Mouse (Mus musculus) midbrain, embryonic 10.5 days (tissue): ENCODE data around the gene Hid1. TPM values are rescaled to one million over a fixed set of nuclear protein-coding genes. Genes with fewer than 3 reads are reported as not detected.
A peak's percentile ranks its signal among the peaks of the same experiment; 100 is the strongest.

Experiments
- DNase-seq: peaks from one replicate; pipeline ENCODE4 v3.0.0-alpha.2; 2017; ENCODE audit warnings: low spot score
- H3K27ac ChIP-seq: fragments of 300-500 bp; sonication (generic); replicated peaks from 2 replicates; pipeline ENCODE4 v1.5.1; 2016; ENCODE audit warnings: mild to moderate bottlenecking
- H3K27me3 ChIP-seq: fragments of 300-500 bp; sonication (generic); 2 replicates; pipeline ENCODE4 v1.6.1; 2016; ENCODE audit warnings: low read depth, mild to moderate bottlenecking; ENCODE audit not compliant: poor library complexity, severe bottlenecking
- H3K36me3 ChIP-seq: fragments of 300-500 bp; sonication (generic); 2 replicates; pipeline ENCODE4 v1.6.1; 2016; ENCODE audit warnings: mild to moderate bottlenecking, moderate library complexity
- H3K4me1 ChIP-seq: fragments of 300-500 bp; sonication (generic); 2 replicates; pipeline ENCODE4 v1.6.1; 2016
- H3K4me3 ChIP-seq: fragments of 300-500 bp; sonication (generic); 2 replicates; pipeline ENCODE4 v1.5.1; 2016; ENCODE audit warnings: mild to moderate bottlenecking, moderate library complexity
- H3K9me3 ChIP-seq: fragments of 300-500 bp; sonication (generic); replicated peaks from 2 replicates; pipeline ENCODE4 v1.6.1; 2016; ENCODE audit warnings: mild to moderate bottlenecking
- WGBS: fragments of 180-500 bp; shearing (Covaris S2); methylation state at CpG from one replicate; pipeline ENCODE4 v1.1.7; 2016; 5-methylcytosine and 5-hydroxymethylcytosine counted together
- polyA plus RNA-seq: library from polyadenylated mRNA; unstranded; fragments of >200 nt; fragmentation: Nextera tagmentation; extraction: Ambion mirVana; gene quantifications from 2 replicates; pipeline ENCODE4 v1.2.1, GENCODE M21; 2016

The Hid1 gene
- polyA plus RNA-seq, 1 experiment from 2014 or later, result 12.1 TPM

DNA sequence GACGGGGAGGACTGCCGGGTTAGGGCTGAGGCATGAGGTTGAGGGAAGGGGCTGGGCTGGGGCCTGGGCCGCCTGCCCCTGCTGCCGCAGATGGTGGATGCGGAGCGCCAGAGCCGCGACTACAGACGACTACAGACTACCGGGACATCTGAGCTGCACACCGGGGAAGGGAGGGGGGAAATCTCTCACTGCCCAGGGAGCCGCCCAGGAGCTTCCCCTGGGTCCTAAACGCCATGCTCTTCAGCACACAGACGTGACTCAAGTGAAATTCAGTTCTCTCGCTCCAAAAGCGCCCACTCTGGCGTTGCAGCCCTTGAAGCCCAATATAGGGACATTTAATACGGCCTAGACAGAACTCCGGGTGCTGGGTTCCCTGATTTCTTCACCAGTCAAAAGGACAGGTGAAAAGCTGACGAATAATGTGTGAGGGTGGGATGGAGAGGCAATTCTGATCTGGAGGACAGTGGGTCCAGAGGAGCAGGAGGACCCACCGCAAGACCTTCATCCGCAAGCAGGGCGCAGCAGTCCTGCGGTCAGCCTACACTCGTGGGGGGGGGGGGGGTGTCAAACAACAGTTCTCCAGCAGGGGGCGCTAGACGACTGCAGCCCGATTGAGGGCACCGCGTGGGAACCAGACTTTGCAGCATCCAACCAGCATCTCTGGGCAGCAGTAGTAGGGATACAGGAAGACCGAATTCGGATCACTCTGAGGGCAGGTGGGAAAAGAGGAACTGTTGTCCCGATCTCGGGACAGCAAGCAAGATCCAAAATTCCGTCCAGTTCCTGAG is 45.5 kb downstream of the Hid1 start, which contains the start of gene Ush1g:
Ush1g (minus strand) TSS at position 136 of the 788 bp plus-strand sequence.
- no peaks in the 10 kb centered on the region for H3K36me3 ChIP-seq
- peaks cover 51% of the 10 kb centered on the region for H3K4me1 ChIP-seq
- H3K27me3 ChIP-seq, result peaks cover 96% of the 10 kb centered on the region
- H3K9me3 ChIP-seq, result no peaks in the 10 kb centered on the region
- H3K4me3 ChIP-seq, result peak within 1 kb of the TSS; percentile 29
- 5% methylated on average over 35 of the region's 35 CpGs for WGBS
- no peak within 1 kb of the TSS for H3K27ac ChIP-seq
- DNase-seq, result peak; percentile 89

DNA sequence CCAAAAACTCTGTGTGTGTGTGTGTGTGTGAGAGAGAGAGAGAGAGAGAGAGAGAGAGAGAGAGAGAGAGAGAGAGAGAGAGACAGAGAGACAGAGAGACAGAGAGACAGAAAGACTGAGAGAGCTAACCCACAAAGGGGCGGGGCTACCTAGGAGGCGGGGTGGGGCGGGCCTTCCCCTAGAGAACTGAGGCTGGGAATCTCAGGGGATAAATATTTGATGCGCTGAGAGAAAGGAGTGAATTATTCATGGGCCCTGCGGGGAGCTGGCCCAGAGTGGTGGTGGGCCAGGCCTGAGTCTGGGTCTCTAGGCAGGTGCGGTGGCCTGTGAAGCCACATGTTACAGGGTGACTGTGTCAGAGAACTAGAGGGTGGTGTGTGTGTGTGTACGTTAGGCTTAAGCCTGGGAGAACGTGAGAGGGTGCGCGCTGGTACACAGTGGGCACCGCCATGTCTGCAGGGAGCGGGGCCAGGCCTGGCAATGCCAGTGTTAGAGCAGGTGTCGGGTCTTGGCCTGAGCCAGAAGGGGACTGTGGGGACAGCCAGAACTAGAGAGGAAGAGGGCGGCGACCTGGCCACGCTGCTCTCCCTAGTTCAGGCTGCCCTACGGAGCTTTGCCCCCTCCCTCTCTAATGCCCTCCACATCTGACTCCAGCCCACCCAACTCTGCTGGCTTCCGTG is 47.7 kb downstream of the Hid1 start:
- Histone ChIP-seq H3K36me3 (no peaks in the 10 kb centered on the region), H3K4me1 (peaks cover 51% of the 10 kb centered on the region), H3K9me3 (no peaks in the 10 kb centered on the region), H3K27me3 (peaks cover 100% of the 10 kb centered on the region), H3K4me3 (no peak overlapping the region), H3K27ac (no peak overlapping the region)
- DNase-seq, result peak; percentile 46
- 7% methylated on average over 18 of the region's 18 CpGs for WGBS

- Histone ChIP-seq H3K27me3 (peaks cover 100% of the 10 kb centered on the region), H3K36me3 (no peaks in the 10 kb centered on the region), H3K27ac (no peak overlapping the region), H3K9me3 (no peaks in the 10 kb centered on the region), H3K4me1 (peaks cover 50% of the 10 kb centered on the region), H3K4me3 (peak overlapping the region; percentile 40)
- WGBS, result 3% methylated on average over 62 of the region's 63 CpGs
- DNase-seq, result peak; percentile 38
Observed at GRCm38 (mm10) chr11:115318245-115319027, 49.1 kb downstream of the Hid1 start.

GRCm38 (mm10) chr11:115317204-115317603 is 50.4 kb downstream of the Hid1 start:
- Histone ChIP-seq H3K27ac (no peak overlapping the region), H3K27me3 (peaks cover 99% of the 10 kb centered on the region), H3K36me3 (no peaks in the 10 kb centered on the region), H3K4me1 (peaks cover 38% of the 10 kb centered on the region), H3K9me3 (no peaks in the 10 kb centered on the region), H3K4me3 (no peak overlapping the region)
- WGBS, result 52% methylated on average over 7 of the region's 7 CpGs
- no peak for DNase-seq

- no peak for DNase-seq
- no peak overlapping the region for H3K27ac ChIP-seq
- H3K36me3 ChIP-seq, result no peaks in the 10 kb centered on the region
- whole genome bisulfite sequencing, result 50% methylated on average over 2 of the region's 2 CpGs
- H3K4me3 ChIP-seq, result no peak overlapping the region
- H3K27me3 ChIP-seq, result peaks cover 78% of the 10 kb centered on the region
- H3K4me1 ChIP-seq, result peaks cover 15% of the 10 kb centered on the region
- no peaks in the 10 kb centered on the region for H3K9me3 ChIP-seq
Observed at GRCm38 (mm10) chr11:115314249-115314648, 53.3 kb downstream of the Hid1 start.

DNA sequence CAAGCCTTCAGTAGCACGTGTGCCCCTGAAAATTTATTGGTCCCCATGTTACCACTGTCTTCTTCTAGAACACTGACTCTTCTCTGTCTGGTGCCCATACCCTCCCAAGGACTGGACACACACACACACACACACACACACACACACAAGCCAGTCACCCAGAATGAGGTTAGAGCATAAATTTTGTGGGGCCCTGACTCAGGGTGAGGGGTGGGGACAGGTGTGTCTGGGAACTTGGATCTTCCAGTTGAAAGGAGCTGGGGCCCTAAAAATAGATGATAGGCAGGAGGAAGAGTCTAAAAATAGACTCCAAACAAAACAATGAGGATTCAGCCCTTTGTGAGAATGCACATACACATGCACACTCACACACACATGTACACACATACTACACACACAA is 58.8 kb downstream of the Hid1 start:
- 58% methylated on average over 1 of the region's 1 CpGs for WGBS
- peaks cover 43% of the 10 kb centered on the region for H3K27me3 ChIP-seq
- DNase-seq, result no peak
- peaks cover 9% of the 10 kb centered on the region for H3K4me1 ChIP-seq
- no peaks in the 10 kb centered on the region for H3K9me3 ChIP-seq
- H3K36me3 ChIP-seq, result no peaks in the 10 kb centered on the region
- H3K27ac ChIP-seq, result no peak overlapping the region
- no peak overlapping the region for H3K4me3 ChIP-seq

GRCm38 (mm10) chr11:115306863-115307262 is 60.7 kb downstream of the Hid1 start, which contains the start of gene Otop2:
Gene Otop2 (plus strand): TSS chr11:115307163.
- peaks cover 9% of the 10 kb centered on the region for H3K4me1 ChIP-seq
- H3K9me3 ChIP-seq, result no peaks in the 10 kb centered on the region
- H3K27ac ChIP-seq, result peak within 1 kb of the TSS; percentile 23; the same call in 1 of the 2 replicates
- H3K36me3 ChIP-seq, result no peaks in the 10 kb centered on the region
- no peak within 1 kb of the TSS for H3K4me3 ChIP-seq
- DNase-seq, result no peak
- peaks cover 24% of the 10 kb centered on the region for H3K27me3 ChIP-seq
- 20% methylated on average over 8 of the region's 8 CpGs for WGBS

DNA sequence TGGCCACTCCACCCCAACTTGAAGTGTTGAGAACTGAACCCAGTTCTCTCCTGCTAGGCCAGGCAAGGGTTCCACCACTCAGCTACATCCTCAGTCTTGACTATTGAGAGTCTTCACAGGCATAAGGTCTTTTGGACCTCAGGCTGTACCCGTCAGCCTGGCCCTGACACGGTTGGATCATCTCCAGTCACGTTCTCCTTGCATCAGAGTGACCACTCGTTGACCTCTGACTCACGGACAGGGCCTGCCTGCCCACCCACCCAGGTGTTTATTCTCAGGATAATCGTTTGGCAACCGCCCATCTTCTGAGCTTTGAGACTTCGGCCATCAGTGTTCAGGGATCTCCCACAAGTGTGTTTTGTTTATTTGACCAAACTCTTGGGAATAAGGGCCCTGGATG is 64.4 kb downstream of the Hid1 start:
- peaks cover 38% of the 10 kb centered on the region for H3K27me3 ChIP-seq
- DNase-seq, result no peak

DNA sequence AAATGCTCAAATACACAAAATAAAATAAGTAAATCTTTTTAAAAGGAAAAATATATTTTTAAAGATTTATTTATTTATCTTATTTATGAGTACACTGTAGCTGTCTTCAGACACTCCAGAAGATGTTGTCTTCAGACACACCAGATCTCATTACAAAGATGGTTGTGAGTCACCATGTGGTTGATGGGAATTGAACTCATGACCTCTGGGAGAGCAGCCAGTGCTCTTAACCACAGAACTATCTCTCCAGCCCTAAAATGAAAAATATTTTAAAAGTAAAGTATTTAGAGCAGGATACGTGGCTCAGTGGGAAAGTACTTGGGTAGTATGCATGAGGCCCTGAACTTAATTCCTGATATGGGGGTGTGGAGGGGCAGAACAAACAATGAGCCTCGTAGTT is 66.2 kb downstream of the Hid1 start:
- no peak for DNase-seq
- no peak overlapping the region for H3K27ac ChIP-seq
- H3K9me3 ChIP-seq, result peaks cover 5% of the 10 kb centered on the region; the same call in 1 of the 2 replicates
- H3K27me3 ChIP-seq, result peaks cover 43% of the 10 kb centered on the region
- H3K4me1 ChIP-seq, result peaks cover 16% of the 10 kb centered on the region
- WGBS, result 91% methylated on average over 2 of the region's 2 CpGs
- H3K36me3 ChIP-seq, result no peaks in the 10 kb centered on the region
- no peak overlapping the region for H3K4me3 ChIP-seq

More for the DNA sequence above, 64.4 kb downstream of the Hid1 start:
- H3K4me1 ChIP-seq, result peaks cover 9% of the 10 kb centered on the region
- no peak overlapping the region for H3K4me3 ChIP-seq
- no peak overlapping the region for H3K27ac ChIP-seq
- no peaks in the 10 kb centered on the region for H3K36me3 ChIP-seq
- 83% methylated on average over 8 of the region's 8 CpGs for WGBS
- H3K9me3 ChIP-seq, result peaks cover 5% of the 10 kb centered on the region; the same call in 1 of the 2 replicates

GRCm38 (mm10) chr11:115300745-115301144 is 66.8 kb downstream of the Hid1 start:
- DNase-seq, result no peak
- Histone ChIP-seq H3K36me3 (no peaks in the 10 kb centered on the region), H3K4me3 (no peak overlapping the region), H3K9me3 (peaks cover 5% of the 10 kb centered on the region; the same call in 1 of the 2 replicates), H3K4me1 (peaks cover 16% of the 10 kb centered on the region), H3K27me3 (peaks cover 43% of the 10 kb centered on the region), H3K27ac (no peak overlapping the region)
- WGBS, result 82% methylated on average over 4 of the region's 4 CpGs

- Histone ChIP-seq H3K27ac (no peak overlapping the region), H3K4me3 (no peak overlapping the region), H3K36me3 (no peaks in the 10 kb centered on the region), H3K9me3 (peaks cover 5% of the 10 kb centered on the region; the same call in 1 of the 2 replicates), H3K4me1 (peaks cover 16% of the 10 kb centered on the region), H3K27me3 (peaks cover 45% of the 10 kb centered on the region)
- WGBS, result 71% methylated on average over 8 of the region's 8 CpGs
- no peak for DNase-seq
Observed at GRCm38 (mm10) chr11:115298160-115298559, 69.4 kb downstream of the Hid1 start.
